Mouse (Mus musculus) hindbrain, embryonic 16.5 days (tissue): Measurements from ENCODE around the gene Plekhg3. TPM values are rescaled to one million over a fixed set of nuclear protein-coding genes. Genes with fewer than 3 reads are reported as not detected.

Experiments used
- ATAC-seq: fragments of 200-750 bp; cut with Nextera tagmentation; 2 replicates; pipeline ENCODE4 v1.8.0; 2017; ENCODE audit warnings: moderate TSS enrichment, moderate library complexity
- H3K27ac ChIP-seq: fragments of 300-500 bp; sonication (generic); 2 replicates; pipeline ENCODE4 v1.5.1; 2014; ENCODE audit warnings: low read depth, mild to moderate bottlenecking, control low read depth, low read length, moderate library complexity
- H3K27me3 ChIP-seq: fragments of 300-500 bp; sonication (generic); replicated peaks from 2 replicates; pipeline ENCODE4 v1.6.1; 2014; ENCODE audit warnings: low read length; ENCODE audit not compliant: control insufficient read depth, insufficient read depth
- H3K36me3 ChIP-seq: fragments of 300-500 bp; sonication (generic); 2 replicates; pipeline ENCODE4 v1.6.1; 2014; ENCODE audit warnings: mild to moderate bottlenecking, low read length, moderate library complexity, mixed read lengths; ENCODE audit not compliant: control insufficient read depth, insufficient read depth
- H3K4me1 ChIP-seq: fragments of 300-500 bp; sonication (generic); 2 replicates; pipeline ENCODE4 v1.6.1; 2014; ENCODE audit warnings: low read depth, low read length; ENCODE audit not compliant: control insufficient read depth, insufficient read depth
- H3K4me2 ChIP-seq: fragments of 300-500 bp; sonication (generic); 2 replicates; pipeline ENCODE4 v1.6.1; 2014; ENCODE audit warnings: mild to moderate bottlenecking, low read length, control low read depth, moderate library complexity
- H3K4me3 ChIP-seq: fragments of 300-500 bp; sonication (generic); 2 replicates; pipeline ENCODE4 v1.5.1; 2014; ENCODE audit warnings: mild to moderate bottlenecking, low read length, control low read depth, moderate library complexity
- H3K9ac ChIP-seq: fragments of 300-500 bp; sonication (generic); 2 replicates; pipeline ENCODE4 v1.6.1; 2014; ENCODE audit warnings: low read depth, mild to moderate bottlenecking, control low read depth, low read length, moderate library complexity
- H3K9me3 ChIP-seq: fragments of 300-500 bp; sonication (generic); 2 replicates; pipeline ENCODE4 v1.6.1; 2014; ENCODE audit warnings: mild to moderate bottlenecking, low read length, moderate library complexity; ENCODE audit not compliant: control insufficient read depth
- WGBS: fragments of 180-500 bp; shearing (Covaris S2); extraction: QIAGEN DNeasy Blood & Tissue Kit; methylation state at CpG from one replicate; pipeline ENCODE4 v1.1.7; 2014; 5-methylcytosine and 5-hydroxymethylcytosine counted together
- polyA plus RNA-seq: library from polyadenylated mRNA; unstranded; fragments of >200 nt; fragmentation: Nextera tagmentation; extraction: Ambion mirVana; gene quantifications from 2 replicates; pipeline ENCODE4 v1.2.1, GENCODE M21; 2015

Plekhg3 gene
- polyA plus RNA-seq, 1 experiment from 2014 or later: 1.7 TPM

- 36% methylated on average over 12 of the region's 12 CpGs for WGBS
- Histone ChIP-seq H3K27ac (no peak overlapping the region), H3K9me3 (no peaks in the 10 kb centered on the region), H3K9ac (no peak overlapping the region), H3K36me3 (no peaks in the 10 kb centered on the region), H3K4me2 (no peak overlapping the region; the same call in 1 of the 2 replicates), H3K4me3 (no peak overlapping the region), H3K27me3 (no peaks in the 10 kb centered on the region; the same call in 1 of the 2 replicates), H3K4me1 (no peaks in the 10 kb centered on the region)
- no peak for ATAC-seq
These were observed 34.4 kb upstream of the Plekhg3 start for GRCm38 (mm10) chr12:76496324-76496723.

DNA sequence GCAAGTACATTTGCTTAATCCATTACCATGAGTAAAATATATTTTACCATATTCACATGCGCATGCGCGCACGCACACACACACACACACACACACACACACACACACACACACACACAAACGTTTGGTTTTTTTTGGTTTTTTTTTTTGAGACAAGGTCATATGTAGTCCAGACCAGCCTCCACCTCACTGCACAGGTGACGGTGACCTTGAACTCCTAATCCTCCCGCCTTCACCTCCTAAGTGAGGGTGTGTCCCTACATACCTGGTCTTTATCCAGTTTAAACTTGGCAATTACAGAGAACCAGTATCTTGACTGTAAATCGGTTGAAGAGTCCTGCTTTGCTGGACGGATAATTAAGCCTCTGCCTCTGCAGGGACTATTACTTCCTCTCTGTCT, 31.4 kb upstream of the Plekhg3 start:
- Histone ChIP-seq H3K4me2 (no peak overlapping the region), H3K4me1 (no peaks in the 10 kb centered on the region), H3K36me3 (no peaks in the 10 kb centered on the region), H3K9me3 (no peaks in the 10 kb centered on the region), H3K4me3 (no peak overlapping the region), H3K27ac (no peak overlapping the region), H3K27me3 (no peaks in the 10 kb centered on the region; the same call in 1 of the 2 replicates), H3K9ac (no peak overlapping the region)
- 90% methylated on average over 9 of the region's 9 CpGs for WGBS
- ATAC-seq: no peak

DNA sequence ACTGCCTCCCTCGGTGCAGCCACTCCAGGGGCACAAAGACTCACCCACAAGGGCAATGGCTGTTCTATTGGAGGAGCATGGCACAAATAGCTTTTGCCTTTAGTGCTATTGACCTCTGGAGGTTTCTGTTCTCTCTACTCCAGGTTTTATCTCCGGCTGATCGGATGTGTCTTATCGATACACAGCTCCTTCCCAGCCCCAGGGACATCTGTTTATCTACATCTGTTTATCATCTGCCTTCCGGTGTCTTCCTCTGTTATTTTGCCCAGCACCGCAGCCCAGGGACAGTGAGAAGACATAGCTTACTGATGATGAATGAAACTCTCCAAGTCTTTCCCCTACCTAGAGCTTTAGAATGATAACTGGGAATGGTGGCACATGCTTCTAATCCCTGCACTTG, 30.6 kb upstream of the Plekhg3 start:
- ATAC-seq: no peak
- WGBS: 90% methylated on average over 6 of the region's 6 CpGs

GRCm38 (mm10) chr12:76500896-76501295, 29.8 kb upstream of the Plekhg3 start:
- WGBS: 75% methylated on average over 2 of the region's 3 CpGs
- Histone ChIP-seq H3K27me3 (no peaks in the 10 kb centered on the region; the same call in 1 of the 2 replicates), H3K9me3 (no peaks in the 10 kb centered on the region), H3K4me3 (no peak overlapping the region), H3K27ac (no peak overlapping the region), H3K4me1 (no peaks in the 10 kb centered on the region), H3K4me2 (no peak overlapping the region), H3K9ac (no peak overlapping the region), H3K36me3 (no peaks in the 10 kb centered on the region)
- no peak for ATAC-seq

More for the DNA sequence above, 30.6 kb upstream of the Plekhg3 start:
- no peaks in the 10 kb centered on the region for H3K4me1 ChIP-seq
- no peak overlapping the region for H3K9ac ChIP-seq
- H3K36me3 ChIP-seq: no peaks in the 10 kb centered on the region
- no peaks in the 10 kb centered on the region; the same call in 1 of the 2 replicates for H3K27me3 ChIP-seq
- no peaks in the 10 kb centered on the region for H3K9me3 ChIP-seq
- H3K4me3 ChIP-seq: no peak overlapping the region
- H3K27ac ChIP-seq: no peak overlapping the region
- no peak overlapping the region for H3K4me2 ChIP-seq

DNA sequence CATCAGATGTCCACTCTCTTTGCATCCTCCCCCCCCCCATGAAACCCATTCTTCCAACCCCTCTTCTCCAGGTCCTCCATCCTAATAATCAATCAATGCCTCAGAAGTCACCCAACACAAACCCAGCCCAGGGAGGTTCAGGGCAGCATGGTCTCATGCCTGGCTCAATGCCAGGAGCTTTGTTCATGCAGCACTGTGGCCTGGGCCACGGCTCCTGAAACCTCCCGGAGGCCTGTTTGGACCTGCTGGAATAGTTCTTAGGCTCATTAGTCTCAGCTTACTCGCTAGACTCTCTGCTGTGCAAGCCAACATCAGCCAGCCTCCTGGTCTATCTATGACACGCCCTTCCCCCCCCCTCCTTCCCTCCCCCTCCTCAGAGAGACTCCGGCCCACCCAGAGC, 27.7 kb upstream of the Plekhg3 start:
- WGBS: 52% methylated on average over 5 of the region's 5 CpGs
- Histone ChIP-seq H3K36me3 (no peaks in the 10 kb centered on the region), H3K4me2 (no peak overlapping the region), H3K9me3 (no peaks in the 10 kb centered on the region), H3K4me1 (peaks cover 7% of the 10 kb centered on the region), H3K9ac (no peak overlapping the region), H3K4me3 (no peak overlapping the region), H3K27me3 (no peaks in the 10 kb centered on the region), H3K27ac (no peak overlapping the region)
- ATAC-seq: no peak

- Histone ChIP-seq H3K9me3 (no peaks in the 10 kb centered on the region), H3K4me3 (no peak overlapping the region), H3K4me2 (no peak overlapping the region), H3K4me1 (peaks cover 7% of the 10 kb centered on the region), H3K27me3 (no peaks in the 10 kb centered on the region), H3K27ac (peak overlapping the region; percentile 63; the same call in 1 of the 2 replicates), H3K9ac (no peak overlapping the region; the same call in 1 of the 2 replicates), H3K36me3 (no peaks in the 10 kb centered on the region)
- WGBS: 47% methylated on average over 2 of the region's 2 CpGs
- ATAC-seq: peak; percentile 88
These were observed 24.2 kb upstream of the Plekhg3 start for GRCm38 (mm10) chr12:76506522-76506921.

DNA sequence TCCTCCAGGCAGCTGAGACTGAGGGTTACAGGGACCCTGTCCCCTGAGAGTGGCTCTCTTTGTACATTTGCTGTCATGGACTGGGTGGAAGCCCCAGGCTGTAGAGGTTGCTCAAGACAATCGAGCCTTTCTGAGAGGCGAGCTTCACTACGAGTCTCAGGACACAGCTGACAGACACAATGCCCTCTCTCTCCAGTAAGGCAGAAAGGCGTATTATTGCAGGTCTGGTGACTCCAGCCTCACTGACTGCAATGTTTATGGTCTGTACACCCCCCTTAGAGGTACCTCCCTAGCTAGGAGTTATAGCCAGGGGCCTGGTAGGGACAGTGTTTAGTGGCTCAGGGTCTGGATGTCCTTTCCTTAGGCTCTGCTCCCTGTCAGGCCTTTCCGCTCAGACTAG, 22.9 kb upstream of the Plekhg3 start:
- Histone ChIP-seq H3K4me2 (no peak overlapping the region), H3K9me3 (no peaks in the 10 kb centered on the region), H3K4me1 (peaks cover 7% of the 10 kb centered on the region), H3K36me3 (no peaks in the 10 kb centered on the region), H3K9ac (peak overlapping the region; percentile 13; the same call in 1 of the 2 replicates), H3K27me3 (no peaks in the 10 kb centered on the region), H3K4me3 (no peak overlapping the region), H3K27ac (no peak overlapping the region)
- 48% methylated on average over 5 of the region's 5 CpGs for WGBS
- ATAC-seq: peak; percentile 50; the same call in 1 of the 2 replicates

DNA sequence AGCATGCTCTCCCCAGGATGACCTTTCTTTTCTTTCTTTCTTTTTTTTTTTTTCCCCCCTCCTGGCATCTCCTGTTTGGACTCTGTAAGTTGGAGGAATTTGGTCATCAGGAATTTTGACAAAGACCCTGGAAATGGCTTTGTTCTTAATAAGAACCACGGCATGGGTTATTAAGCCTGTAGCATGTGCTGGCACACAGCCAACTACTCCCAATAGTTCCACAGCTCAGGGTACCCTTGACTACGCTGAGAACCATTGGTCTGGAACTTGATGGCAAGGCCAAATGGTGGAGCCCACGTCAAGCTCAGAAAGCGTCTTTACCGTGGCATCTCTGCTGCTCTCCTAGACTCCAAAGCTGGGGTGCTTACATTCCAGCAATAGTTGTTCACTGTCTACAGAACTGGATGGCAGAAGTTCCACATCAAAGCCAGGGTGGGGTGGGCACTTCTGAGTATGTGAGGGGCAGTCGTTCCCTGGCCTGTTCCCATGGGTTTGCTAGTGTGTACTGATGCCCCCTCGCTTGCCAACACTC, 21.7 kb upstream of the Plekhg3 start:
- Histone ChIP-seq H3K4me2 (no peak overlapping the region), H3K4me1 (peaks cover 7% of the 10 kb centered on the region), H3K27me3 (no peaks in the 10 kb centered on the region), H3K9ac (no peak overlapping the region), H3K4me3 (no peak overlapping the region), H3K36me3 (no peaks in the 10 kb centered on the region), H3K27ac (no peak overlapping the region), H3K9me3 (no peaks in the 10 kb centered on the region)
- ATAC-seq: no peak
- 63% methylated on average over 7 of the region's 7 CpGs for WGBS

DNA sequence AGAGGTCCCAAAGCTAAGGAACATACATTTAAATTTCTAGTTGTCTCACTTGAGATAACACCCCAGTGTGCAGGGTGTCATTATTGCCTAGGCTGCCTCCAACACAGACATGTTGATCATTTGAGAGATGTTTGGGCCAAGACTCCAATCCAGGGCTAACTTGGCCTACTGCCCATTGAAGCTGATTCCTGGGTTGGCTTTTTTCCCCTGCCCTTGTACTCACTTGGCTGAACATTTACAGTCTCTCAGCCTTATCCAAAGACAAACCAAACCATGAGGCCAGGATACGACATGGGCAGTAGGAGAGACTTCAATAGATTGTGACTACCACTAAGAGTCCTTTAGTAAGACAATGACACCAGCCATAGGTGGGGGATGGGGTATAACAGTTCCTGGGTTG, 18.0 kb upstream of the Plekhg3 start:
- Histone ChIP-seq H3K9me3 (no peaks in the 10 kb centered on the region), H3K4me1 (no peaks in the 10 kb centered on the region), H3K4me2 (no peak overlapping the region), H3K4me3 (no peak overlapping the region), H3K9ac (no peak overlapping the region), H3K27me3 (no peaks in the 10 kb centered on the region), H3K27ac (no peak overlapping the region), H3K36me3 (no peaks in the 10 kb centered on the region)
- ATAC-seq: no peak
- WGBS: 23% methylated on average over 1 of the region's 1 CpGs
